Mouse (Mus musculus) ES-E14 (cell line): ENCODE measurements around the gene Gm9887.

Source experiments
- MAFK ChIP-seq: IDR thresholded peaks from 2 replicates; pipeline ENCODE4 v1.6.1; 2014; ENCODE audit warnings: mild to moderate bottlenecking, low read depth, low read length, inconsistent platforms; ENCODE audit not compliant: insufficient read depth
- ZC3H11A ChIP-seq: IDR thresholded peaks from 2 replicates; pipeline ENCODE4 v1.6.1; 2012; ENCODE audit warnings: low read depth, mild to moderate bottlenecking, inconsistent platforms, low read length, borderline replicate concordance
- ZNF384 ChIP-seq: IDR thresholded peaks from 2 replicates; pipeline ENCODE4 v1.6.1; 2012; ENCODE audit warnings: low read depth, low read length, inconsistent platforms

GRCm38 (mm10) chr12:69410767-69411166, 38.5 kb upstream of the Gm9887 start:
- TF ChIP-seq MAFK (peak; percentile 88), ZC3H11A (no peak), ZNF384 (no peak)
